9 mouse cellular contexts compared by ENCODE assay signal in the genomic region with DNA sequence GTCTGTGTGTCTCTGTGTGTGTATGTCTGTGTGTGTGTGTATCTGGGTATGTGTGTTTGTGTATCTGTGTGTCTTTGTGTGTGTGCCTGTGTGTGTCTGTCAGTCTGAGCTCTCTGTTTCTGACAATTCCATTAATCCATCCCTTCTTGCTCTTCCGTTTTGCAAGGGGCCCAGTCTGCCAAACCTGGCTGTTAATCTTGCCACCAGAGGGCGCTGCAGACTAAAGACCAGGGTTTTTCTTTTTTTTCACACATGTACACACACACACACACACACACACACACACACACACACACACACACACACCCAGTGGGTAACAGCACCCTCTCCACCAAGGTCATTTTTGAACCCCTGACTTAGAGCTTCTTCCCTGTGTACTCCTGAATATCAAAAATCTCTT.
DNase-seq lines count a peak whose midpoint lies in the region; ATAC-seq and TF ChIP-seq lines count a peak whose summit lies in the region.
"Had no signal": no experiment of that assay in that cellular context is flagged by ENCODE, and none has a peak within 500 bp of the region (broad histone marks: within the 10 kb centered on the region; RNA-seq: fewer than 3 reads in every experiment).

No protein-coding gene starts in this region.

- no peak for ATAC-seq in heart, embryonic 11.5 days (replicated peaks; ENCODE audit: insufficient number of reproducible peaks, low FRiP score, low TSS enrichment)

- WGBS in heart, embryonic 11.5 days (ENCODE audit: insufficient replicate concordance) = 0% methylated on average over 2 of the region's 2 CpGs
- 25% methylated on average over 2 of the region's 2 CpGs for WGBS in spleen, adult 2 months

- no peak overlapping the region for H3K4me2 ChIP-seq in heart, embryonic 11.5 days
- H3K4me2 ChIP-seq: neural tube, embryonic 13.5 days had no signal

- TF ChIP-seq POLR2A in spleen, adult 2 months (IDR thresholded peaks at IDR 0.05; ENCODE audit: low read depth, low read length) = no peak

- no peak overlapping the region for H3K9ac ChIP-seq in heart, embryonic 11.5 days (ENCODE audit: low read depth, low read length)
- H3K9ac ChIP-seq: neural tube, embryonic 13.5 days had no signal

- peak; percentile 26; the same call in 1 of the 2 replicates for TF ChIP-seq CTCF in spleen, adult 2 months (IDR thresholded peaks at IDR 0.05; ENCODE audit: extremely low read depth, insufficient read depth, insufficient read length, insufficient replicate concordance)

- peak; percentile 10 to 68 for DNase-seq in heart, adult 18-20 months
- DNase-seq in spleen, adult 2 months (ENCODE audit: low read depth in 1 of 2, low spot score in 2 of 2) = no peak
- no peak for DNase-seq in spleen, postnatal 36 days (ENCODE audit: low spot score in 2 of 2)
- peak; percentile 40 to 52 for DNase-seq in adrenal gland, postnatal 36 days
- DNase-seq in kidney, postnatal 14 days = peak; percentile 27
- peak; percentile 78 for DNase-seq in retina, embryonic 14.5 days (ENCODE audit: low spot score)
- no peak for DNase-seq in ovary, postnatal 10 days (ENCODE audit: low spot score)

- H3K4me3 ChIP-seq in heart, embryonic 11.5 days (ENCODE audit: low read depth, low read length) = no peak overlapping the region
- no peak overlapping the region for H3K4me3 ChIP-seq in spleen, adult 2 months (ENCODE audit: extremely low read depth, insufficient read depth, insufficient read length)
- H3K4me3 ChIP-seq: neural tube, embryonic 13.5 days had no signal

- H3K27ac ChIP-seq in heart, embryonic 11.5 days (ENCODE audit: low read depth, low read length) = no peak overlapping the region
- no peak overlapping the region for H3K27ac ChIP-seq in spleen, adult 2 months (ENCODE audit: insufficient read depth, low read length)
- H3K27ac ChIP-seq: neural tube, embryonic 13.5 days had no signal

- no peaks in the 10 kb centered on the region for H3K4me1 ChIP-seq in heart, embryonic 11.5 days (ENCODE audit: control insufficient read depth, insufficient read depth, low read length)
- no peaks in the 10 kb centered on the region for H3K4me1 ChIP-seq in spleen, adult 2 months (ENCODE audit: control insufficient read depth, insufficient read depth, insufficient read length)
- H3K4me1 ChIP-seq: neural tube, embryonic 13.5 days had no signal

- no peaks in the 10 kb centered on the region for H3K27me3 ChIP-seq in heart, embryonic 11.5 days (ENCODE audit: control insufficient read depth, insufficient read depth, low read length)
- no peaks in the 10 kb centered on the region for H3K27me3 ChIP-seq in spleen, adult 2 months (ENCODE audit: control insufficient read depth, insufficient read depth, low read length)
- H3K27me3 ChIP-seq: neural tube, embryonic 13.5 days had no signal

- H3K9me3 ChIP-seq in heart, embryonic 11.5 days (replicated peaks; ENCODE audit: control insufficient read depth, low read length) = no peaks in the 10 kb centered on the region
- H3K9me3 ChIP-seq: neural tube, embryonic 13.5 days had no signal

- no peaks in the 10 kb centered on the region for H3K36me3 ChIP-seq in heart, embryonic 11.5 days (ENCODE audit: control insufficient read depth, insufficient read depth, low read length)
- H3K36me3 ChIP-seq in spleen, adult 2 months (ENCODE audit: control insufficient read depth, insufficient read depth, low read length) = no peaks in the 10 kb centered on the region
- H3K36me3 ChIP-seq: neural tube, embryonic 13.5 days had no signal

Comparison
In these comparisons a context has a peak if more than half of its experiments do, and no peak if none do; other contexts are left out.
1. DNase-seq: peak in heart, adult 18-20 months (2 of 2), adrenal gland, postnatal 36 days (2 of 2), kidney, postnatal 14 days (single experiment) and retina, embryonic 14.5 days (single experiment); none in spleen, adult 2 months (0 of 2), spleen, postnatal 36 days (0 of 2) and ovary, postnatal 10 days (single experiment).